Mouse (Mus musculus): ENCODE measurements around the gene Dlec1. TPM values are rescaled to one million over a fixed set of nuclear protein-coding genes. Genes with fewer than 3 reads are reported as not detected.
A peak's percentile ranks its signal among the peaks of the same experiment; 100 is the strongest.

Dlec1 gene
- 0.75 and 0.81 TPM in 2 replicates for polyA plus RNA-seq (2015; fragmentation: Nextera tagmentation; extraction: Ambion mirVana)

- H3K27me3 ChIP-seq: peaks cover 15% of the 10 kb centered on the region
- peak; percentile 86 for ATAC-seq
- H3K9me3 ChIP-seq: no peaks in the 10 kb centered on the region
- peak within 1 kb of the TSS; percentile 86 for H3K4me2 ChIP-seq (replicated peaks)
- peaks cover 13% of the 10 kb centered on the region for H3K4me1 ChIP-seq (replicated peaks)
- H3K27ac ChIP-seq: no peak within 1 kb of the TSS
- H3K4me3 ChIP-seq (replicated peaks): peak within 1 kb of the TSS; percentile 69
- H3K9ac ChIP-seq (replicated peaks): peak within 1 kb of the TSS; percentile 61
- no peaks in the 10 kb centered on the region for H3K36me3 ChIP-seq
- 3% methylated on average over 44 of the region's 44 CpGs for WGBS
Observed at GRCm38 (mm10) chr9:119101992-119102782, at the start of gene Dlec1. TSS of gene Dlec1 (plus strand) at chr9:119102478.

- no peak overlapping the region for H3K9ac ChIP-seq (replicated peaks)
- H3K4me1 ChIP-seq (replicated peaks): peaks cover 14% of the 10 kb centered on the region
- H3K9me3 ChIP-seq: no peaks in the 10 kb centered on the region
- H3K27me3 ChIP-seq: peaks cover 18% of the 10 kb centered on the region
- no peaks in the 10 kb centered on the region for H3K36me3 ChIP-seq
- H3K4me3 ChIP-seq (replicated peaks): no peak overlapping the region
- 86% methylated on average over 9 of the region's 9 CpGs for WGBS
- no peak overlapping the region for H3K27ac ChIP-seq
- ATAC-seq: no peak
- H3K4me2 ChIP-seq (replicated peaks): no peak overlapping the region
Observed at GRCm38 (mm10) chr9:119053964-119054576, 48.2 kb upstream of the Dlec1 start.

- no peaks in the 10 kb centered on the region for H3K9me3 ChIP-seq
Observed at GRCm38 (mm10) chr9:119055336-119055735, 46.9 kb upstream of the Dlec1 start.

GRCm38 (mm10) chr9:119058245-119058644 lies 44.0 kb upstream of the Dlec1 start:
- Histone ChIP-seq H3K4me3 (replicated peaks) (no peak overlapping the region), H3K27me3 (peaks cover 8% of the 10 kb centered on the region), H3K9ac (replicated peaks) (no peak overlapping the region), H3K36me3 (no peaks in the 10 kb centered on the region), H3K9me3 (no peaks in the 10 kb centered on the region), H3K4me1 (replicated peaks) (peaks cover 2% of the 10 kb centered on the region), H3K27ac (no peak overlapping the region), H3K4me2 (replicated peaks) (no peak overlapping the region)
- no peak for ATAC-seq
- 82% methylated on average over 7 of the region's 7 CpGs for WGBS

More at GRCm38 (mm10) chr9:119055336-119055735, 46.9 kb upstream of the Dlec1 start:
- Histone ChIP-seq H3K9ac (replicated peaks) (no peak overlapping the region), H3K27ac (no peak overlapping the region), H3K4me1 (replicated peaks) (peaks cover 14% of the 10 kb centered on the region), H3K4me3 (replicated peaks) (no peak overlapping the region), H3K4me2 (replicated peaks) (no peak overlapping the region), H3K27me3 (peaks cover 18% of the 10 kb centered on the region), H3K36me3 (no peaks in the 10 kb centered on the region)
- WGBS: 88% methylated on average over 4 of the region's 4 CpGs
- no peak for ATAC-seq

GRCm38 (mm10) chr9:119060701-119061100 lies 41.6 kb upstream of the Dlec1 start:
- Histone ChIP-seq H3K27me3 (peaks cover 3% of the 10 kb centered on the region; the same call in 1 of the 2 replicates), H3K36me3 (no peaks in the 10 kb centered on the region), H3K4me3 (replicated peaks) (no peak overlapping the region), H3K4me2 (replicated peaks) (no peak overlapping the region), H3K9ac (replicated peaks) (no peak overlapping the region), H3K4me1 (replicated peaks) (no peaks in the 10 kb centered on the region), H3K27ac (no peak overlapping the region), H3K9me3 (no peaks in the 10 kb centered on the region)
- WGBS: 91% methylated on average over 10 of the region's 10 CpGs
- no peak for ATAC-seq

GRCm38 (mm10) chr9:119063036-119063644 lies 39.1 kb upstream of the Dlec1 start:
- H3K9ac ChIP-seq (replicated peaks): no peak overlapping the region
- 37% methylated on average over 19 of the region's 19 CpGs for WGBS
- H3K4me3 ChIP-seq (replicated peaks): no peak overlapping the region
- H3K9me3 ChIP-seq: no peaks in the 10 kb centered on the region
- H3K4me1 ChIP-seq (replicated peaks): no peaks in the 10 kb centered on the region
- no peaks in the 10 kb centered on the region for H3K36me3 ChIP-seq
- no peak overlapping the region for H3K4me2 ChIP-seq (replicated peaks)
- no peak for ATAC-seq
- no peak overlapping the region for H3K27ac ChIP-seq
- peaks cover 3% of the 10 kb centered on the region; the same call in 1 of the 2 replicates for H3K27me3 ChIP-seq

GRCm38 (mm10) chr9:119064296-119064695 lies 38.0 kb upstream of the Dlec1 start:
- H3K9me3 ChIP-seq: no peaks in the 10 kb centered on the region
- H3K36me3 ChIP-seq: no peaks in the 10 kb centered on the region
- H3K27me3 ChIP-seq: peaks cover 3% of the 10 kb centered on the region; the same call in 1 of the 2 replicates
- H3K4me2 ChIP-seq (replicated peaks): no peak overlapping the region
- no peak overlapping the region for H3K4me3 ChIP-seq (replicated peaks)
- H3K9ac ChIP-seq (replicated peaks): no peak overlapping the region
- ATAC-seq: no peak
- 64% methylated on average over 4 of the region's 4 CpGs for whole genome bisulfite sequencing
- no peak overlapping the region for H3K27ac ChIP-seq
- H3K4me1 ChIP-seq (replicated peaks): no peaks in the 10 kb centered on the region

- WGBS: 7% methylated on average over 6 of the region's 6 CpGs
Observed at GRCm38 (mm10) chr9:119067601-119068000, 34.7 kb upstream of the Dlec1 start.

GRCm38 (mm10) chr9:119068266-119068665 lies 34.0 kb upstream of the Dlec1 start:
- no peak overlapping the region for H3K4me3 ChIP-seq (replicated peaks)
- ATAC-seq: peak; percentile 27; the same call in 1 of the 2 replicates
- 88% methylated on average over 11 of the region's 11 CpGs for WGBS

More at GRCm38 (mm10) chr9:119067601-119068000, 34.7 kb upstream of the Dlec1 start:
- Histone ChIP-seq H3K27me3 (peaks cover 3% of the 10 kb centered on the region; the same call in 1 of the 2 replicates), H3K4me3 (replicated peaks) (no peak overlapping the region), H3K9me3 (no peaks in the 10 kb centered on the region), H3K36me3 (peaks cover 10% of the 10 kb centered on the region), H3K4me1 (replicated peaks) (no peaks in the 10 kb centered on the region), H3K4me2 (replicated peaks) (no peak overlapping the region), H3K27ac (no peak overlapping the region), H3K9ac (replicated peaks) (no peak overlapping the region)
- peak; percentile 44; the same call in 1 of the 2 replicates for ATAC-seq

GRCm38 (mm10) chr9:119070173-119070825 lies 32.0 kb upstream of the Dlec1 start:
- no peak for ATAC-seq
- WGBS: 87% methylated on average over 13 of the region's 13 CpGs
- Histone ChIP-seq H3K4me3 (replicated peaks) (no peak overlapping the region), H3K9ac (replicated peaks) (no peak overlapping the region), H3K4me1 (replicated peaks) (no peaks in the 10 kb centered on the region), H3K9me3 (no peaks in the 10 kb centered on the region), H3K36me3 (peaks cover 31% of the 10 kb centered on the region), H3K27me3 (no peaks in the 10 kb centered on the region), H3K27ac (no peak overlapping the region), H3K4me2 (replicated peaks) (no peak overlapping the region)

More at GRCm38 (mm10) chr9:119068266-119068665, 34.0 kb upstream of the Dlec1 start:
- H3K9ac ChIP-seq (replicated peaks): no peak overlapping the region
- H3K9me3 ChIP-seq: no peaks in the 10 kb centered on the region
- no peaks in the 10 kb centered on the region for H3K27me3 ChIP-seq
- peaks cover 12% of the 10 kb centered on the region for H3K36me3 ChIP-seq
- H3K27ac ChIP-seq: no peak overlapping the region
- H3K4me1 ChIP-seq (replicated peaks): no peaks in the 10 kb centered on the region
- no peak overlapping the region for H3K4me2 ChIP-seq (replicated peaks)

- no peaks in the 10 kb centered on the region for H3K4me1 ChIP-seq (replicated peaks)
- ATAC-seq: no peak
- no peaks in the 10 kb centered on the region for H3K9me3 ChIP-seq
- H3K4me3 ChIP-seq (replicated peaks): no peak overlapping the region
- H3K4me2 ChIP-seq (replicated peaks): no peak overlapping the region
- 88% methylated on average over 9 of the region's 9 CpGs for WGBS
- H3K36me3 ChIP-seq: peaks cover 46% of the 10 kb centered on the region
- no peak overlapping the region for H3K9ac ChIP-seq (replicated peaks)
- H3K27me3 ChIP-seq: no peaks in the 10 kb centered on the region
- H3K27ac ChIP-seq: no peak overlapping the region
Observed at GRCm38 (mm10) chr9:119071786-119072185, 30.5 kb upstream of the Dlec1 start.

Measured in midbrain, embryonic 13.5 days (tissue).